Mouse (Mus musculus): ENCODE results near the gene Olfml2b.

The Olfml2b gene

GRCm38 (mm10) chr1:170646606-170647287, 2.4 kb downstream of the Olfml2b start:
- DNase-seq (ENCODE audit: low spot score in 2 of 2), result no peak

GRCm38 (mm10) chr1:170647381-170647780, 3.0 kb downstream of the Olfml2b start:
- DNase-seq (ENCODE audit: low spot score in 2 of 2), result no peak

- no peak for DNase-seq (ENCODE audit: low spot score in 2 of 2)
Observed at GRCm38 (mm10) chr1:170647971-170648514, 3.7 kb downstream of the Olfml2b start.

GRCm38 (mm10) chr1:170651046-170651723, 6.9 kb downstream of the Olfml2b start:
- DNase-seq (ENCODE audit: low spot score in 2 of 2), result no peak

GRCm38 (mm10) chr1:170651989-170652740, 7.8 kb downstream of the Olfml2b start:
- DNase-seq (ENCODE audit: low spot score in 2 of 2), result no peak

- DNase-seq (ENCODE audit: low spot score in 2 of 2), result no peak
Observed at GRCm38 (mm10) chr1:170655280-170655917, 11.1 kb downstream of the Olfml2b start.

- DNase-seq (ENCODE audit: low spot score in 2 of 2), result no peak
Observed at GRCm38 (mm10) chr1:170656518-170657227, 12.3 kb downstream of the Olfml2b start.

GRCm38 (mm10) chr1:170657228-170657521, 12.8 kb downstream of the Olfml2b start:
- no peak for DNase-seq (ENCODE audit: low spot score in 2 of 2)

GRCm38 (mm10) chr1:170657643-170658314, 13.4 kb downstream of the Olfml2b start:
- no peak for DNase-seq (ENCODE audit: low spot score in 2 of 2)

GRCm38 (mm10) chr1:170659260-170659659, 14.9 kb downstream of the Olfml2b start:
- no peak for DNase-seq (ENCODE audit: low spot score in 2 of 2)

GRCm38 (mm10) chr1:170664620-170665185, 20.4 kb downstream of the Olfml2b start:
- DNase-seq (ENCODE audit: low spot score in 2 of 2), result no peak

GRCm38 (mm10) chr1:170665200-170665599, 20.9 kb downstream of the Olfml2b start:
- DNase-seq (ENCODE audit: low spot score in 2 of 2), result no peak

GRCm38 (mm10) chr1:170674184-170674775, 29.9 kb downstream of the Olfml2b start:
- DNase-seq (ENCODE audit: low spot score in 2 of 2), result no peak

- no peak for DNase-seq (ENCODE audit: low spot score in 2 of 2)
Observed at GRCm38 (mm10) chr1:170677681-170678080, 33.3 kb downstream of the Olfml2b start.

- no peak for DNase-seq (ENCODE audit: low spot score in 2 of 2)
Observed at GRCm38 (mm10) chr1:170678861-170679260, 34.5 kb downstream of the Olfml2b start.

GRCm38 (mm10) chr1:170679624-170680023, 35.3 kb downstream of the Olfml2b start:
- no peak for DNase-seq (ENCODE audit: low spot score in 2 of 2)

GRCm38 (mm10) chr1:170683863-170684262, 39.5 kb downstream of the Olfml2b start:
- DNase-seq (ENCODE audit: low spot score in 2 of 2), result no peak

GRCm38 (mm10) chr1:170689773-170690172, 45.4 kb downstream of the Olfml2b start:
- no peak for DNase-seq (ENCODE audit: low spot score in 2 of 2)

- no peak for DNase-seq (ENCODE audit: low spot score in 2 of 2)
Observed at GRCm38 (mm10) chr1:170691301-170691700, 47.0 kb downstream of the Olfml2b start.

GRCm38 (mm10) chr1:170694821-170695291, 50.5 kb downstream of the Olfml2b start:
- no peak for DNase-seq (ENCODE audit: low spot score in 2 of 2)

Measured in frontal cortex, postnatal 25 days (tissue).